Mouse (Mus musculus) left cerebral cortex, postnatal 25 days (tissue): ENCODE results near the gene Dcst2. TPM values are rescaled to one million over a fixed set of nuclear protein-coding genes. Genes with fewer than 3 reads are reported as not detected.

Experiments
- DNase-seq, 2 experiments: peaks; one replicate each; pipeline ENCODE4 v3.0.0; 2022; ENCODE audit warnings: low spot score in 2 of 2, mixed read lengths in 1 of 2
- intact Hi-C: fragments of 180-260 bp; cut with DNase I; formaldehyde crosslinking; loops from one replicate; pipeline ENCODE4 v1.15.1; 2025
- total RNA-seq, 2 experiments: library from RNA; stranded (reverse); gene quantifications; 2 replicates each; pipeline ENCODE4 v1.2.3; 2021

Gene Dcst2
- total RNA-seq, 2 experiments from 2014 or later: 0.32 TPM; not detected in 1

GRCm38 (mm10) chr3:89421810-89422473, 60.2 kb downstream of the Dcst2 start:
- intact Hi-C loops: no loop called here
- DNase-seq: no peak

GRCm38 (mm10) chr3:89422556-89423205, 60.9 kb downstream of the Dcst2 start:
- no peak for DNase-seq
- intact Hi-C loops: no loop called here

- intact Hi-C loops: no loop called here
- DNase-seq: no peak
These were observed 62.8 kb downstream of the Dcst2 start for GRCm38 (mm10) chr3:89424416-89425140.

- intact Hi-C loops: no loop called here
- DNase-seq: no peak
These were observed 63.4 kb downstream of the Dcst2 start for GRCm38 (mm10) chr3:89425141-89425525.

GRCm38 (mm10) chr3:89425876-89426275, 64.1 kb downstream of the Dcst2 start:
- intact Hi-C loops: no loop called here
- no peak for DNase-seq

Other genes with a start within 250 kb of the Dcst2 start
- gene Pklr, start 225.8 kb upstream of the Dcst2 start, total RNA-seq: not detected
- 10 to 100 TPM; 16.0 to 18.7 TPM for gene Hcn3, start 201.8 kb upstream of the Dcst2 start, total RNA-seq
- 10 to 100 TPM; 39.0 to 46.6 TPM for gene Clk2, start 197.2 kb upstream of the Dcst2 start, total RNA-seq
- gene Scamp3, start 184.5 kb upstream of the Dcst2 start, total RNA-seq: 10 to 100 TPM; 67.1 to 70.2 TPM
- 10 to 100 TPM; 61.6 to 64.9 TPM for gene Fam189b, start 178.8 kb upstream of the Dcst2 start, total RNA-seq
- 10 to 100 TPM; 66.5 to 67.7 TPM for gene Gba, start 159.0 kb upstream of the Dcst2 start, total RNA-seq
- gene Thbs3, start 146.8 kb upstream of the Dcst2 start, total RNA-seq: 10 to 100 TPM; 23.6 to 26.5 TPM
- gene Mtx1, start 134.9 kb upstream of the Dcst2 start, total RNA-seq: 10 to 100 TPM; 89.5 to 94.5 TPM
- gene Muc1, start 132.9 kb upstream of the Dcst2 start, total RNA-seq: 1 to 10 TPM in 1 of 2 experiments, under 1 TPM in 1; 0.80 to 1.2 TPM
- gene Krtcap2, start 116.0 kb upstream of the Dcst2 start, total RNA-seq: 10 to 100 TPM; 69.2 to 69.4 TPM
- gene Trim46, start 115.7 kb upstream of the Dcst2 start, total RNA-seq: 10 to 100 TPM; 89.8 to 94.3 TPM
- 10 to 100 TPM; 47.8 to 48.1 TPM for gene Dpm3, start 102.6 kb upstream of the Dcst2 start, total RNA-seq
- 10 to 100 TPM; 32.1 to 37.4 TPM for gene Slc50a1, start 91.4 kb upstream of the Dcst2 start, total RNA-seq
- 1 to 10 TPM; 4.1 to 5.2 TPM for gene Efna1, start 80.8 kb upstream of the Dcst2 start, total RNA-seq
- gene Efna3, start 39.0 kb upstream of the Dcst2 start, total RNA-seq: 10 to 100 TPM; 51.3 to 56.8 TPM
- gene Efna4, start 23.9 kb upstream of the Dcst2 start, total RNA-seq: under 1 TPM; 0.27 to 0.37 TPM
- gene Adam15, start 12.0 kb upstream of the Dcst2 start, total RNA-seq: 100 to 1,000 TPM; 101 to 105 TPM
- not detected for gene Dcst1, start 3.3 kb downstream of the Dcst2 start, total RNA-seq
- 10 to 100 TPM; 11.9 to 14.8 TPM for gene Zbtb7b, start 32.8 kb downstream of the Dcst2 start, total RNA-seq
- gene Lenep, start 40.8 kb downstream of the Dcst2 start, total RNA-seq: 1 to 10 TPM in 1 of 2 experiments, not detected in 1; 3.0 TPM
- gene Flad1, start 49.9 kb downstream of the Dcst2 start, total RNA-seq: 10 to 100 TPM; 32.6 to 32.9 TPM
- 1 to 10 TPM; 1.9 to 3.1 TPM for gene Cks1b, start 56.4 kb downstream of the Dcst2 start, total RNA-seq
- gene Shc1, start 56.5 kb downstream of the Dcst2 start, total RNA-seq: 10 to 100 TPM; 10.7 to 14.6 TPM
- gene Pygo2, start 68.2 kb downstream of the Dcst2 start, total RNA-seq: 10 to 100 TPM; 51.6 to 60.2 TPM
- 10 to 100 TPM; 37.5 to 38.6 TPM for gene Pbxip1, start 74.7 kb downstream of the Dcst2 start, total RNA-seq
- gene Pmvk, start 92.6 kb downstream of the Dcst2 start, total RNA-seq: 10 to 100 TPM; 31.0 to 33.1 TPM
- gene Kcnn3, start 158.2 kb downstream of the Dcst2 start, total RNA-seq: 10 to 100 TPM; 20.3 to 22.8 TPM